Mouse (Mus musculus) embryonic fibroblast, embryonic 13.5 days (primary cell): Measurements from ENCODE around the gene Fkbp5.

Source experiments
- CTCF ChIP-seq: IDR thresholded peaks from 2 replicates; pipeline ENCODE4 v1.5.1; 2011; ENCODE audit warnings: mild to moderate bottlenecking, control low read depth, low read length, moderate library complexity, borderline replicate concordance; ENCODE audit not compliant: insufficient read depth
- POLR2A ChIP-seq: IDR thresholded peaks from 2 replicates; pipeline ENCODE4 v1.6.1; 2011; ENCODE audit warnings: low read depth, mild to moderate bottlenecking, control low read depth, low read length, moderate library complexity

DNA sequence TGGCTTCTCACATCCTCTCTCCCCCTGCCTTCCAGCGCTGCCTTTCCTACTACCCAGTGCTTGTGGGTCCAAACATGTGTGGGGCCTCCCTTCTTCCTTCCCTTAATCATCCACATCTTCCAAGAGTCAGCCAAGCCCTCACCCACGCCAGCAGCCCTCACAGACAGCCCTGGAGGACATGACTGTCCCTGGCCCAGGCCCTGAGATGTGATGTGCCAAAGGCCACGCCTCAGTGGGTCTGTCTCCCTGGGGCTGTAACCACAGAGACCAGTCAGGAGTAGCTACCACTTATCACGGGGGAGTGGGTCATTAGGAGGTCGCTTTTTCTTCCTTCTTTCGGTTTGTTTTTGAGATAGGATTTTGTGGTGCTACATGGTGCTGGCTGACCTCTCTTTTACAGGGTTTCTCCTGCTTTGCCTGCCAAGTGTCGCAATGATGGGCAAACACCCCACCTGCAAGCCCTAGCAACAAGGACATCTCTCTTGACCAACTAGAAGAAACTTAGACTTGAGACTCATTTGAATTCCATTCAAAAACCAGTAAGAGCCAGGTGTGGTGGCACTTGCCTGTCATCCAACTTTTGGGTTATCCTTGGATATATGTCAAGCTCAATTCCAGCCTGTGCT is 15.0 kb downstream of the Fkbp5 start:
- TF ChIP-seq CTCF = no peak
- TF ChIP-seq POLR2A = no peak
